Mouse (Mus musculus) c-Kit-positive CD71-positive TER-119-negative erythroid progenitor cells, embryonic 14.5 days (primary cell): ENCODE data around the gene Ppp1r14c.
"Not testable (repeated sequence)": the region's sequence is repeated elsewhere in the genome, so short reads cannot be mapped to it uniquely, and the experiment has no call there.

ENCODE experiments used
- DNase-seq: peaks from one replicate; pipeline ENCODE4 v3.0.0-alpha.2; 2013; ENCODE audit warnings: low read depth

Ppp1r14c gene

GRCm38 (mm10) chr10:3468590-3468989, 102.7 kb downstream of the Ppp1r14c start:
- no peak for DNase-seq

GRCm38 (mm10) chr10:3476611-3477010, 110.8 kb downstream of the Ppp1r14c start:
- no peak for DNase-seq

- DNase-seq = no peak
These were observed 113.9 kb downstream of the Ppp1r14c start for GRCm38 (mm10) chr10:3479772-3480171.

GRCm38 (mm10) chr10:3490052-3490451, 124.2 kb downstream of the Ppp1r14c start:
- no peak for DNase-seq

- DNase-seq = no peak
These were observed 130.9 kb downstream of the Ppp1r14c start for GRCm38 (mm10) chr10:3496791-3497190.

- not testable (repeated sequence) for DNase-seq
These were observed 135.0 kb downstream of the Ppp1r14c start for GRCm38 (mm10) chr10:3500846-3501245.

- no peak for DNase-seq
These were observed 141.8 kb downstream of the Ppp1r14c start for GRCm38 (mm10) chr10:3507484-3508221.

- no peak for DNase-seq
These were observed 142.3 kb downstream of the Ppp1r14c start for GRCm38 (mm10) chr10:3508222-3508588.

GRCm38 (mm10) chr10:3508746-3509145, 142.9 kb downstream of the Ppp1r14c start:
- DNase-seq = no peak

- DNase-seq = no peak
These were observed 143.9 kb downstream of the Ppp1r14c start for GRCm38 (mm10) chr10:3509663-3510277.

- DNase-seq = no peak
These were observed 144.6 kb downstream of the Ppp1r14c start for GRCm38 (mm10) chr10:3510486-3510885.

- no peak for DNase-seq
These were observed 145.5 kb downstream of the Ppp1r14c start for GRCm38 (mm10) chr10:3511401-3511800.

- DNase-seq = no peak
These were observed 146.9 kb downstream of the Ppp1r14c start for GRCm38 (mm10) chr10:3512620-3513305.

- DNase-seq = no peak
These were observed 148.1 kb downstream of the Ppp1r14c start for GRCm38 (mm10) chr10:3513947-3514346.
